Mouse (Mus musculus): Measurements from ENCODE around the gene Noa1.

Noa1 gene

DNA sequence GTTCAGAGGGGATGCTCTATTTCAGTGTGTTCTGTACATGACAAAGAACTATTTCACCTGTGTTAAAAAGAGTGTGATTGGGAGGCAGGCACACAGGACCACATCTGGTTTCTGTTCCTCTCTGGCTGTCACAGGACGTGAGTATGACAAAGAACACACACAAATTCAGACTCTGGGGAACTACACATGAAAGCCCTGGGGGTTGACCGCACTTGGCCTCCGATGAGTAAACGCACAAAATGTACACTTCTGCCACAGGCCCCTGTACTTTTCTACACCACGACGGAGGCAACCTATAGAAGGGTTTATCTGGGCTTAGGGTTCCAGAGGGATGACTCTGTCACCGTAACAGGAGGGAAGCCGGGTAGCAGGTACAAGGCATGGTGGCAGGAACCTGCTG, 20.2 kb downstream of the Noa1 start:
- no peak for DNase-seq

GRCm38 (mm10) chr5:77287901-77288300, 22.0 kb downstream of the Noa1 start:
- no peak for DNase-seq

GRCm38 (mm10) chr5:77286904-77287303, 23.0 kb downstream of the Noa1 start:
- no peak for DNase-seq

DNA sequence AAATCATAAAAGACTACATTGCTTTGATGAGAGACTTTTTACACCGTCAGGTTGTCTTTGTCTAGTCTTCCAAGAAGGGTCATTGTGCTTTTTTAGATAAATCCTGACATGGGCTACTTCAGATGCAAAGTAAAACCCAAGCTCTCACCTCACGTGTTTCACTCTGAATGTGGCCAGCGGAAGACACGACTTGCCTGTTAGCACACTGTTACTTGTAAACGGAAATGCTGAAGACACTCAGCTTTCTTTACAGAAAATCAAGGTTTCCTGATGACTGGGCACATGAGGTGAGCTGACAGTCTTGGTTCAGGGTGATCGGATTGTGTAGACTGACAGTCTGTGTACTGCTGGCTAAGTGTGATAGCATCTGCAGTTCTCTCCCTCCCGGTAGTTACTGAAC, 24.2 kb downstream of the Noa1 start:
- no peak for DNase-seq

- no peak for DNase-seq
These were observed 27.6 kb downstream of the Noa1 start for GRCm38 (mm10) chr5:77282242-77282641.

DNA sequence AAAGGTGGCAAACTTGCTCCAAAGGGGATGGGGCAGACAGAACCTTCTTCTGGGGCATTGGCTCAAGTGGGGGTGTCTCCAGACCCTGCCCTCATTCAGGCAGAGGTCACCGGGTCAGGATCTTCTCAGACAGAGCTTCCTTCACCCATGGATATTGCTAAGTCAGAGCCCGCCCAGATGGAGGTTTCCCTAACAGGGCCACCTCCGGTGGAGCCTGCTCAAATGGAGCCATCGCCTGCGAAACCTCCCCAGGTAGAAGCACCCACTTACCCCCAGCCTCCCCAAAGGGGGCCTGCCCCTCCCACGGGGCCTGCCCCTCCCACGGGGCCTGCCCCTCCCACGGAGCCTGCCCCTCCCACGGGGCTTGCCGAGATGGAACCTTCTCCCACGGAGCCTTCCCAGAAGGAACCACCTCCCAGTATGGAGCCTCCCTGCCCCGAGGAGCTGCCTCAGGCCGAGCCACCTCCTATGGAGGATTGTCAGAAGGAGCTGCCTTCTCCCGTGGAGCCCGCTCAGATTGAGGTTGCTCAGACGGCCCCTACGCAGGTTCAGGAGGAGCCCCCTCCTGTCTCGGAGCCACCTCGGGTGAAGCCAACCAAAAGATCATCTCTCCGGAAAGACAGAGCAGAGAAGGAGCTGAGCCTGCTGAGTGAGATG, 28.2 kb downstream of the Noa1 start:
- DNase-seq: no peak

DNA sequence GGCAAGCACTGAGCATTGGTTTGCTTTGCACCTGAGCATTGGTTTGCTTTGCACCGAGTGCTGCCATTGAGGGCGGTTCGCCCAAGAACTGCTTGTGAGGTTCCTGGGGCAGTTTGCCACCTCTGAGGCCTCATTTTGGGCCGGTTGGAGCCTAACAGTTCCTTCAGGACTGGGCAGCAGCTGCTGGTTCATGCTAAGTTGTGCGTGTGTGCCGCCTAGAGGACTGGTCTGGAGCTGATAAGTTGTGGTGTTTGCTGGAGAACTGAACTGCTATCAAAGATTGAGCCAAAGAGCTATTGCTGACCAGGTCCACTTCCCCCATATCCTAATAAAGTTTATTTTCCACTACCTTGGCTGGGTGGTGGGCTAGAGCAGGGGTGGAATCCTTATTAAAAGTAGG, 32.7 kb downstream of the Noa1 start:
- no peak for DNase-seq

GRCm38 (mm10) chr5:77275950-77276349, 33.9 kb downstream of the Noa1 start:
- no peak for DNase-seq

DNA sequence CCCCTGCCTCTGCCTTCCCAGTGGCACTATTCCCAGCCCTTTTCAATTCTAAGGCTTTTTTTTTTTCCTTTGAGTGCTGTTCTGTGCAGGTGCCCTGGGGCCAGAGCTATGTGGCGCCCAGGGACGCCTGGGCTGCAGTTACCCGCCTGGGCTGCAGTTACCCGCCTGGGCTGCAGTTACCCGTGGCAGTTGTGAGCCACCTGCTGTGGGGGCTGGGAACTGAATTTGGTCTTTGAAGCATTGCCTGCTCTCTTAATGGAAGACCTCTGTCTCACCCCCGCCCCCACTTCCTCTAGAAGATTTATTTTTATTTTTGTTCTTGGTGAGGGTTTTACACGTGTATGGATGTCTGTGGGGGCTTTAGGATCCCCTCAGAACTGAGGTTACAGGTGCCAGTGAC, 36.7 kb downstream of the Noa1 start:
- no peak for DNase-seq

- no peak for DNase-seq
These were observed 40.5 kb downstream of the Noa1 start for GRCm38 (mm10) chr5:77269399-77269798.

GRCm38 (mm10) chr5:77267957-77268624, 41.8 kb downstream of the Noa1 start:
- no peak for DNase-seq

DNA sequence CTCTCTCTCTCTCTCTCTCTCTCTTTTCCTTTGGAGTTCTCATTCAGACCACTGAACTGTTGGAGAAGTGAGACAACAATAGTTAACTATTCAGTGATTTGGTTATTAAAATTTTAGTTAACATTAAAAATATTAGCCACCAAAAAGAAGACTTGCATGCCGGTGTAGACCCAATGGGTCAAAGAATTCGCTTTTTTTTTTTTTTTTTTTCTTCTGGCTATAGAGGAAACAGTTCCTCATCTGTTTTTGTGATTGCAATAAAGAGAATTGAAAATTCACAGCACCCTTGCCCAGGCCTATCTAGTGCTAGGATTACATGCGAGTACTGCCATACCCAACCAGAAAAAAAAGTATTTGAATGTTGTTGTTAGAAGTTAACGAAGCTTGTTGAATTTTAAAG, 42.4 kb downstream of the Noa1 start:
- no peak for DNase-seq

- no peak for DNase-seq
These were observed 42.9 kb downstream of the Noa1 start for GRCm38 (mm10) chr5:77266886-77267401.

- peak; percentile 10 for DNase-seq
These were observed 43.6 kb downstream of the Noa1 start for GRCm38 (mm10) chr5:77266066-77266885.

GRCm38 (mm10) chr5:77265671-77266065, 44.2 kb downstream of the Noa1 start:
- peak; percentile 17 for DNase-seq

DNA sequence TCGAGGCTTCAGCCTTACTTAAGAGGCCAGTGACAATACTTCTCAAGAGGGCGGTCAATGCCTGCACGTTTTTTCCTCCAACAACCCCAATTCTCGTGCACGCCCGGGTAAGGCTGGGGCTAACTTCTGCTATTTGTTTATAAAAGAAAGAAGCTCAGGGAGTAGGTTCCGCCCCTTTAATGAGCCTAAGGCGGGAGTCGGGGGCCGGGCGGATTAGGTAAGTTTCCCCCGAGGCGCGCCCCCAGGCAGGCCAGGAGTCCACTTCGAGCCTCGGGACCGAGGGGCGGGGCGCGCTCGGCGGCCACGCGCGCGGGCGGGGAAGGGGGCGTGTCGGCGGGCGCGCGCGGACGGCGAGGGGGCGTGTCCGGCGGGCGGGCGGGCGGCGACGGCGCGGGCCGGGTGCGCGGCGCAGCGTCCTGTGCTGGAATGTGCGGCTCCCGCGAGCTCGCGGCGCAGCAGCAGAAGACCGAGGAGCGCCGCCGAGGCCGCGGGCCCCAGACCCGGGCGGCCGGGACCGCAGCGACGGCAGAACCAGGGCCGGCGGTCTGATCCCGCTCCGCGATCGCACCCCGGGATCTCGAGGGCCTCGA, 44.7 kb downstream of the Noa1 start, which contains the start of gene Rest:
Gene Rest, plus strand, starts transcription at position 411 of the 590 bp plus-strand sequence.
- peak; percentile 26 for DNase-seq

DNA sequence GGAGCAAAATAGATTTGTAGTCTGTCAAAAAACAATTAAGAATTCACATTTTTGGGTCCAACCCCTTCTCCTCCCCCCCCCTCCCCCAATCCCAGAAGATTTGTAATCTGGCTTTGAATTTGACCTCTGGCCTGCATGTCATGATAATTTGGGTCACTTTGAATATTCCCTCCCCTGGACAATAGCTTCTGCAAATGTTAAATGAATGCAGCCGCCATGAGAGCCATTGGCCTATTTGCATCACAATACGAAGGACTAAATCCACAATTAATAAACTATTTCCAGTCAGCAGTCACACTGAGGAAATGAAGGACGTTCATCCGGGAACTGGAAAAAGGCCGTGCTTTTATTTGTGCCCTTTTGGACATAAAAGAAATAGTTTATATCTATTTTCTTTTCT, 47.8 kb downstream of the Noa1 start:
- no peak for DNase-seq

DNA sequence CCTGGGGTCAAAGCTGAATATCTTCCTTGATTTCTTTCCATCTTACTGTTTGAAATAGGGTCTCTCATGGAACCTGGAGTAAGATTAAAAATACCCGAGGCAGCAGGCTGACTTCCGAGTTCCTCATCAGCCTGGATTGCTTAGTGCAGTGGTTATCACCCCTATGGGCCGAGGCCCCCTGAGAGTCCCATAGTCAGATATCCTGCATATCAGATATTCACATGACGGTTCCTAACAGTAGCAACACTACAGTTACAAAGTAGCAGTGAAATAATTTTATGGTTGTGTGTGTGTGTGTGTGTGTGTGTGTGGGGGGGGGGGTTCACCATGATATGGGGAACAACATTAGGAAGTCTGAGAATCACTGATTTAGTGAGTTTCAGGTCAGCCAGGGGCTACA, 48.7 kb downstream of the Noa1 start:
- no peak for DNase-seq

GRCm38 (mm10) chr5:77260141-77260540, 49.7 kb downstream of the Noa1 start:
- no peak for DNase-seq

- no peak for DNase-seq
These were observed 50.6 kb downstream of the Noa1 start for GRCm38 (mm10) chr5:77259315-77259714.

DNA sequence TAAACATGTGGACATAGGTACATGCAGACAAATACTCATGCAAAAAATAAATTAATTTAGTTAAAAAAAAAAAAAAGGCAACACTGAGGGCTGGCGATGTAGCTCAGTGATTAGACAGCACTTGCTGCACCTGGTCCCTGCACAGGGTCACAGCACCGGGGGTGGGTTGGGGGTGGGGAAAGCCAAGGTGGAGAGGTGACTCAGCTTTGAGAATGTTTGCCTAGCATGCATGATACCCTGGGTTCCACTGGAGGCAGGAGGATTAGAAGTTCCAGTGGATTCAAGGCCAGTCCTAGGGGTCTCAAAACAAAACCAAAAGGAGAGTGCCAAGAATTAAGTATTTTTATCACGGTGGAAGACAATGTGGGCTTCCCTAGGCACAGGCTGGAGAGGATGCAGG, 52.3 kb downstream of the Noa1 start:
- DNase-seq: no peak

- no peak for DNase-seq
These were observed 55.5 kb downstream of the Noa1 start for GRCm38 (mm10) chr5:77254402-77254801.

- no peak for DNase-seq
These were observed 56.7 kb downstream of the Noa1 start for GRCm38 (mm10) chr5:77253154-77253553.
